Mouse (Mus musculus): Measurements from ENCODE around the gene Thsd4.

Gene Thsd4

DNA sequence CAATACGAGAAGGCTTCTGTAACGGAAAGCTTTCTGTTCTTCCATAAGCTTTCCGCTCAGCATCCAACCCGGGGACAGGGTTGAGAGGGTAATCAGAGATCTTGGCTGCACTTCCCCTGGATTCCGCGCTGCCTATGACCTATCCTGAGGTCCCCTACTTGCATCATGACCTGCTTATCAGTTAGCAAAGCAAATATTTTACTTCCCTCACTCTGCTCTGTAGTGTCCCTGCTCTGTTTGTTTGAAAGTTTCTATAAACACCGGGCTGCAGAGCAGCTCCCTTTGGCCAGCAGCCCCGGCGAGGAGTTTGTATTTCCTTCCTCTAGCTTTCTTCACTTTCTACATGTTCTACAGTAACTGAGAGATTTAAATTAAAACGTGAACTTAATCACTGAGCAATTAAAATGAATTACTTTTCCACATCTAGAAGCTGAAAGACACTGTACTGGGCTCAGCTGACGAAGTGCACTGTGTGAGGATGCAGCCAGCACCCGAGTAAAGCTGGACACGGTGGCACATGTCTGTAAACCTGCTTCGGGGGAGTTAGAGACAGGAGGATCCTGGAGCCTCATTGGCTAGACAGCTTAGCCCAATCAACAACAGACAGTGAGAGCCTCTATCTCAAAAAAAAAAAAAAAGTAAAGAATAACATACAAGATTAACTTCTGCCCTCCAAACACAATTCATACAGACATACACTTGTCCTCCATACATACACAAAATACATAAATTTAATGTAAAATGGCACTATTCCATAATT, 43.7 kb downstream of the Thsd4 start:
- in situ Hi-C loops (cut with MboI; ENCODE audit: low pct_unique_long_range_greater_than_20kb in 1 of 2, low sequenced_read_pairs in 2 of 2, unreplicated experiment in 1 of 2): no loop called here

GRCm38 (mm10) chr9:60460010-60460982, 61.5 kb downstream of the Thsd4 start:
- in situ Hi-C loops (cut with MboI; ENCODE audit: low pct_unique_long_range_greater_than_20kb in 1 of 2, low sequenced_read_pairs in 2 of 2, unreplicated experiment in 1 of 2): no loop called here

DNA sequence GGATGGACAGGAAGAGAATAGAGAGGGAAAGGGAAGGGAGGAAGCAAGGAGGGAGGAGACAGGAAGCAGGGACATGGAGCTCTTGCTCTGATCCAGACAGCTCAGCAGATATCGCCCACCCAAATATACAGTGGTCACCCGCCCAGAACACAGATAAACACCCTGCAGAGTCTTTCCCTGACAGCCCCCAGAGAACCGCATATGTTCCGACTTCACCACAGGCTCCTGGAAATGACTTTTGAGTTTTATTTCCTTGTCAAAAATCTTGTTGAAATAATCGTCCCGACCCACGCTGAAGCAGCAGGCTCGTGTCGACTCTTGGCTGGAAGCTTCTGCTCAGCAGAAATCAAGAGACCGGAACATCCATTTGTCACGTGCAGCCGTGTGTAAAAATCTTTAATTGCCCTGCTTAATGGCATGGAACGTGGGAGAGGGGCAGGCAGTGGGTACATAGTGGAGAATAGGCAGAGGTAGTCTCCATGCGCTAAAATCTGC, 63.3 kb downstream of the Thsd4 start:
- in situ Hi-C loops (cut with MboI; ENCODE audit: low pct_unique_long_range_greater_than_20kb in 1 of 2, low sequenced_read_pairs in 2 of 2, unreplicated experiment in 1 of 2): no loop called here

GRCm38 (mm10) chr9:60457359-60458210, 64.3 kb downstream of the Thsd4 start:
- in situ Hi-C loops (cut with MboI; ENCODE audit: low pct_unique_long_range_greater_than_20kb in 1 of 2, low sequenced_read_pairs in 2 of 2, unreplicated experiment in 1 of 2): no loop called here

GRCm38 (mm10) chr9:60456651-60457050, 65.2 kb downstream of the Thsd4 start:
- in situ Hi-C loops (cut with MboI; ENCODE audit: low pct_unique_long_range_greater_than_20kb in 1 of 2, low sequenced_read_pairs in 2 of 2, unreplicated experiment in 1 of 2): no loop called here

- in situ Hi-C loops (cut with MboI; ENCODE audit: low pct_unique_long_range_greater_than_20kb in 1 of 2, low sequenced_read_pairs in 2 of 2, unreplicated experiment in 1 of 2): no loop called here
Measured at GRCm38 (mm10) chr9:60454406-60455076, 67.3 kb downstream of the Thsd4 start.

DNA sequence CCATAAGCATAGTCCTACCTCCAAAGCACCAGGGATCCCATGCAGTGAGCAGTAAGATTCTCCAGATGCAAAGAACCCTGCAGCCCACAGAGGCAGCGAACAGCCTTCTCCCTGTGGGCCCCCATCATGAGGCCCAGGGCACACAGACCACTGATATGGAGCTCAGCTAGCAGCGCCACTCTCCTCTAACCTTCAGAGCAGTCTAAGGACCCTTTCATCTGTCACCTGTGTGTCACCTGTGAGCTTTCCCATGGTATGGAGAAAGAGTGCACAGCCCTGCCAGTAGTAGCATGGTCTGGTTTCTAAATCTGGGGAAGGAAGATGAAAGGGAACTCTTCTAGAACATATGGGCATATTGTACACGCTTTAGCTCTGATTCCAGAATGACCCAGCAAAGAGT, 72.3 kb downstream of the Thsd4 start:
- in situ Hi-C loops (cut with MboI; ENCODE audit: low pct_unique_long_range_greater_than_20kb in 1 of 2, low sequenced_read_pairs in 2 of 2, unreplicated experiment in 1 of 2): no loop called here

DNA sequence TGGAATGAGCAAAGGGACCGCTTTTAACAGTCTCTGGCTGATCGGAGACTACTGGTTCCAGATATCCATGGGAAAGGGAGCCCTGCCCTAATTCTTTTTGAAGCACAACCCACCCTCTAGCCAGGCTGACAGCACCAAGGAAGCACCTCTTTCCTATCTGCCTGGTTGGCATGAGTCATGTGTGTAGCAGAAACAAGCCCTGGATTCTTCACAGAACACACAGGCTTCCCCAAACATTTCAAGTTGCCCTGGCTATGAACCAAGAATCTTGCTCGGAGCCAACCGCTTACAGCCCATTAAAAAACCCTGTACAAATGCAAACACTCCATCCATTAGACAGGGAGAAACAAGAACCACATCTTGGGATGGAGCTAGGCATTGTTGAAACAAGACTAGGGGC, 76.0 kb downstream of the Thsd4 start:
- in situ Hi-C loops (cut with MboI; ENCODE audit: low pct_unique_long_range_greater_than_20kb in 1 of 2, low sequenced_read_pairs in 2 of 2, unreplicated experiment in 1 of 2): no loop called here

- in situ Hi-C loops (cut with MboI; ENCODE audit: low pct_unique_long_range_greater_than_20kb in 1 of 2, low sequenced_read_pairs in 2 of 2, unreplicated experiment in 1 of 2): no loop called here
Measured at GRCm38 (mm10) chr9:60441274-60441902, 80.5 kb downstream of the Thsd4 start.

DNA sequence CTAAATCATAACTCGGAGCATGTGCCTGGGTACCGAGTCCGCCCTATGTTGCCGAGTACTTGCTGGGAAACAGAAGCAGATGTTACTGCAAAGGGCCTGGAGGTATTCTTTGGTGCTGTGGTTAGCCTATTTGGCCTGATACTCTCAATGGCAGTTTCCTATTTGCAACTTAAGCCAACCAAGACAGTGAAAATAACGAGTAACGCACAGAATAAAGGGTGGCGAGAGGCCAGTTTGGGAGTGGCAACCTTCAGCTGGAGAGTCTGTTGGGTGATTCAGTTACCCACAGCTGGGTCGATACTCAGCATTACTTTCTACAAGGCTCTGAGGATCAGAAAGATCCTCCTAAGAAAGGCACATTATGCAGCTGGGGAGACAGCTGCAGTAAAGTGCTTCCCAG, 81.3 kb downstream of the Thsd4 start:
- in situ Hi-C loops (cut with MboI; ENCODE audit: low pct_unique_long_range_greater_than_20kb in 1 of 2, low sequenced_read_pairs in 2 of 2, unreplicated experiment in 1 of 2): no loop called here

GRCm38 (mm10) chr9:60436246-60436645, 85.6 kb downstream of the Thsd4 start:
- in situ Hi-C loops (cut with MboI; ENCODE audit: low pct_unique_long_range_greater_than_20kb in 1 of 2, low sequenced_read_pairs in 2 of 2, unreplicated experiment in 1 of 2): no loop called here

DNA sequence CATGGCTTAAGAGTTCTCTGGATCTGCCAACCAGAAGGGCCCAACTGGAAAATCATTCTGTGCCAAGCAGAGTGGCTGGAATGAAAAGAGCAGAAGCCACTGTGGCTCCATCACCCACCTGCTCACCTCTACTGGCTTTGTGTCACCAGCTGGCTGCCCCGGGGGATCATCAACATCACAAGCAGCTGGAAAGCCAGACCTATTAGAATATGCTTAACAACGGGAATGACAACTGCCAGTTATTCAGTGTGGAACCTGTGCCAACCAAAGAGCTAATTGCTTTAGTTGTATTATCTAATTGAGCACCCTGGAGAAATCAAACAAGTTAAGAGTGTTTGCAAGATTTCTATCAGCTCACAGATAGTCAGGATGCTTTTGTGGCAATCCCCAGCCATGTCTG, 87.8 kb downstream of the Thsd4 start:
- in situ Hi-C loops (cut with MboI; ENCODE audit: low pct_unique_long_range_greater_than_20kb in 1 of 2, low sequenced_read_pairs in 2 of 2, unreplicated experiment in 1 of 2): no loop called here

DNA sequence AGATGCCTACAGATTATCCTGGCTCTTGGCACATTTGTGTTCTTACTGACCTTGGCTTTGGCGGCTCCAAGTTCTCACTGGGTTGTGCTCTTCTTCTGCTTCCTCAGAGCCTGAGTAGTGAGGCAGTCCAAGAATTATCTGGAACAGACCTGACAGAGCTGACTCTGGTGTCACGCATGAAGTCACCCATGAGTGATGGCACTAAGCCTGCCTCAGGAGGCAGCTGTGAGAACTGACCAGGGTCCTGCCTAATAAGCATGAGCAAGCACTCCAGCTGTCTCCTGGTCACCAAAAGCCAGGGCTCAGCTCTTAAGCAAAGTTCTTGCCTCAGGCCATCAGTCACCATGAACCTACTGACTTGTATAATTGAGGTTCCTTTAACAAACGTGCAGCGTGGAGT, 89.9 kb downstream of the Thsd4 start:
- in situ Hi-C loops (cut with MboI; ENCODE audit: low pct_unique_long_range_greater_than_20kb in 1 of 2, low sequenced_read_pairs in 2 of 2, unreplicated experiment in 1 of 2): no loop called here

- in situ Hi-C loops (cut with MboI; ENCODE audit: low pct_unique_long_range_greater_than_20kb in 1 of 2, low sequenced_read_pairs in 2 of 2, unreplicated experiment in 1 of 2): no loop called here
Measured at GRCm38 (mm10) chr9:60430017-60430416, 91.8 kb downstream of the Thsd4 start.

DNA sequence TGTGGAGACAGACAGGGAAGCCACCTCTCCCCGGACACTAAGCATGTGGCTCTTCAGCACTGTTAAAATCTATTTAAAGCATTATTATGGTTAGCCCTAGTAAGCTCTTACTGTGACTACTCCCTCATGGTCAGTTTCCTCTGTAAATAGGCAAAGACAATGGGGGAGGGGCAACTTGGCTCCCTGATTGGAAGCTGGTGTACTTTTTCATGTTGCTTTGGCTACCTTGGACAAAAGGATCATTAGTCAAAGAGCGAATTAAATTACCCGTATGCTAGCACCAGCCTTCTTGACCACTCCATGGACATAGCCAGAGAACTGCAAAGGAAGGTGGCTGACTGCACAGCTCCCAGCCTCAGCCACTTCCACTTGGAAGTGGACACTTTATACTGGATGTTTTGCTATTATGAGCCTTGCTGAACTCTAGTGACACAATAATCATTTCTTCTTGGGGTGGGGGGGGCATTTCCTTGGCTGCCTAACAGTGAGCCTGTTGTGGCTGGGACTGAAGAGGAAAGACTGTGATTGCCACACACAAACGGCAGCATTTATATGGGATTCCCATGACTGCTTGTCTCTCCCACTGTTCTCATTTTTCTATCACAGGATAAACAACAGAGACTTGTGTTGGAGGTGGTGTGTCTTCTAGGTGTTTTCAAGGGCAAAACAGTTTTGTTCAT, 107.6 kb downstream of the Thsd4 start:
- in situ Hi-C loops (cut with MboI; ENCODE audit: low pct_unique_long_range_greater_than_20kb in 1 of 2, low sequenced_read_pairs in 2 of 2, unreplicated experiment in 1 of 2): no loop called here

DNA sequence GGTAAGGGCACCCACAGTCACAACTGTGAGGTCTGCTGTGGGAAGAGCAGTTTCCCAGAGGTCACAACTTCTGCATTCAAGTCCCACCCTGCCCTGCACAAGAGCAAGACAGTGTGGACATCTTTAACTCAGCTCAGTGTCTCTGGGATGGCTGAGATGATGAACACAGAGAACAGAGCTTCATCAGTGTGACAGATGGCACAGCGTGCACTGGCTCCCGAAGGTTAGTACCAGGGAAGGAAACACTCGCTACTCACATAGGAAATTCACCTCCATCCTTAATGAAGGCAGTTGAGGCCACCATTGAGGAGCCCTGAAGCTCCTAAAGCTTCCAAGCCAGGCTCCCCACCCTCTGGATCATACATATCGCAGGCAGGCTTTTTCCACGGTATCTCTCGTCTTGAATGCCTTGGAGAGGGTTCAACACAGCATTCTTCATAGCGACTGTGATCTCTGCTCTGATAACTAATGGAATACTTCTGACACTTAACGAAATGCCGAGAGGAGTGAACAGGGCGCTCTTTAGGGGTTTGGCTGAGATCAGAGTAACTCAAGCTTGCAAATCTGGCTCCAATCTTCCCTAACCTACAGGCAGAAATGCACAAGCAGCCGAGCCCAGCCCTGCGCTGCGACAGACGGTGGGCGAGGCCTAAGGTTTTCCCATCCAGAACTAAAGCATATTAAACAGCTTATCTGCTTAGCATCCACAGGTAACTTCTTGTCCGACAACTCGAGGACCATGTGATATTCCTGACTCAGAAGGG, 110.8 kb downstream of the Thsd4 start:
- in situ Hi-C loops (cut with MboI; ENCODE audit: low pct_unique_long_range_greater_than_20kb in 1 of 2, low sequenced_read_pairs in 2 of 2, unreplicated experiment in 1 of 2): no loop called here

DNA sequence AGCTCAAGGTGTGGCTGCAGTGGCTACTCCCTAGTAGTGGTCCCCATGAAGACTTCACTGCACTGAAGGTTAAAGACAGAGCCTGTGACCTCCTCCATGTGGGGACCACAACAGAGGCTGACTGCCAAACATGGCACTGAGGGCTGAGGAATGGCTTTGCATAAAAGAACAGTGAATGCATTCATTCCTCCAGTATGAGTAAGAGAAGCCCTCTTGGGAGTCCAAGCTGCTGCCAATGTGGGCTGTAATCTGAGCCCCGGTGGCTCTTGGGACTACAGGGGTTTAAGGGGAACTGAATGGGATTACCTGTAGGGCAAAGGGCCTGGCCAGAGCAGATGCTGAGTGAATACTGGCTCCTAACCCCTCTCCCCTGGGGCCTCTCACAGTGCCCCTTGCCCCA, 114.5 kb downstream of the Thsd4 start:
- in situ Hi-C loops (cut with MboI; ENCODE audit: low pct_unique_long_range_greater_than_20kb in 1 of 2, low sequenced_read_pairs in 2 of 2, unreplicated experiment in 1 of 2): no loop called here

Data from mouse embryonic stem cell (cell line).